Mouse (Mus musculus) kidney, adult 11 months (tissue): Measurements from ENCODE around the gene Olfr557.

Experiments used
- DNase-seq: peaks from one replicate; pipeline ENCODE4 v3.0.0; 2022

The Olfr557 gene

DNA sequence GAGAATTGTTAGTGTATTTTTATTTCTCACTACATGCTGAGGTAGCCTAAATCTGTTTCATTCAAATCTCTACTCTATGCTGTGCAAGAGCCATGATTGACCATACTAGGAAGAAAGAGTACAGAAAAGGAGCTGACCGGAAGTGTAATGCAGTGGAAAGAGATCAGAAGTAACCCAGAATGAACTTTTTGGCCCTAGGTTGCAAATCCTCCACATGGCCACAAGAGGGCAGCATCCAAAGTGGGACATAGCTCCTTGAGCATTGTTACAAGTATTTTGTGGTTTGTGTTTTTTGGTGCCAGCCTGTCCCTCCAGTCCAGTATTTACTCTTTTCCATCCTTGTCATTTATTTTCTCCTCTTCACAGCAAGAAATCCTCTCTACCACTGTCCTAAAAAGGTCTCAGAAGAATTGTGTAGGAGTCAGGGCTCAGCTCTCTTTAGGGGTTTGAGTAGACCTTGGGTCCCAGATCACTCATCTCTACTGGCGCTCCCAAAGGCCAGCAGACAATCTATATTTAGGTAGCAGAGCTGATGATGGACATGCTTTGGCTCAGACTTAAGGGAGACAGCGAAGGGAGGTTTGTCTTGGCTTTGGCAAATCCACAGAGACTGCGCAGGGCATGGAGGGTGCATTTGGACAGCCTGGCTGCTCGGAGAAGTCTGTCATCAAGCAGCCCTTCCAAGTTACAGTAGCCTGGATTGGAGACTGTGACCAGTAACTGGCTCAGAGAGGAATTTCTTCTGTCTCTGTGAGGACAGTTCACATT lies at the start of gene Olfr557:
Gene Olfr557 (plus strand): TSS at position 553 of the 768 bp plus-strand sequence.
- DNase-seq = no peak

DNA sequence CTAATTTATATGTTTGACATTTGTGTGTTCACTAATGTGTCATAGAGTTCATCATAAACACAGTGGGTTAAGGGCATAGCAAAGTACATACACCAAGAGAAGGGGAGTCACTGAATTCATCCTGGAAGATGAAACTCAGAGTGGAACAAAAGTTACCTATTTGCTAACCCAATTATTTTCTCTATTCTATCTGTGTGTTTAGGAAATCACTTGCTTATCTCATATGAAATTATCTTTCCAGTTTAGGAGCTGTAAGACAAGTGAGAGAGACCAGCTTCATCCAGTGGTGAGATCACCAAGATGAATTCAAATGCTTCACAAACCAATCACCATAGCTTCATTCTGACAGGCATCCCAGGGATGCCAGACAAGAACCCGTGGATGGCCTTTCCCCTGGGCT lies 37.2 kb upstream of the Olfr557 start, which contains the start of gene Olfr555:
Gene Olfr555 (plus strand): TSS at position 301 of the 400 bp plus-strand sequence.
- DNase-seq = no peak

DNA sequence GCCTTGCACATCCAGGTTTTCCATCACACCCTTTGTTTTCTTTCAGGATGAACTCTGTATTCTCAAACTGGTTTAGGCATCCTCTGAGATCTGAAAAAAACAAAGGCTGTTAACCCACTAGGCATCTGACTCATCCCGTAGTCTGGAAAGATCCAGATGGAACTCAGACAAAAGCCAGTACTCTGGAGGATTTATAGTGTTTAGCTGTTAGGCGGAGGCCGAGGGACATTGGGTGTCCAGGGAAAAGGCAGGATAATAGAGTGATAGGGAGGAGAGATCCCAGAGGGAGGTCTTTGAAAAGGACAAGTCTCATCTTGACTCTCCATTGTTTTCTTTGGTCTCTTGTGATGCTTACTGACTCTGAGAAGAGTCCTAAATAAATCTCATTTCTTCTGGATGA lies 31.1 kb upstream of the Olfr557 start, which contains the start of gene Olfr556:
Gene Olfr556 (plus strand): TSS at position 301 of the 400 bp plus-strand sequence.
- no peak for DNase-seq

DNA sequence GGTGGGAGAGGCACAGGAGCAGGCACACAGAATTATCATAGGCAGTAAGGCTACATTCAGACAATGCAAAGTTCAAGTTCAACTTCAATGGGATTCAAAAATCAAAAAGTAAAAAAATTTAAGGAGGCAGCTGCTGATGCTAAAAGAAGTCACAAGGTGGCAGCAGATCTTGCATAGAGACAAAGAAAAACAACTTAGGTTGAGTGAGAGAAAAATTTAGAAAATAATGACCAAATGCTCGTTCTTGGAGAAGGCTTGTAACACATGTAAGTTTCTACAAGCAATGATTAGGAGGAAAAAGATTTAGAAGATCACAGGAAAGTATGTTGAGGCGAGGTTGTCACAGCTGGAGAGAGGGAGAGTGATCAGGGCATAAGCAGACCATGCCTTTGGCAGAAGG lies 30.3 kb upstream of the Olfr557 start:
- no peak for DNase-seq

DNA sequence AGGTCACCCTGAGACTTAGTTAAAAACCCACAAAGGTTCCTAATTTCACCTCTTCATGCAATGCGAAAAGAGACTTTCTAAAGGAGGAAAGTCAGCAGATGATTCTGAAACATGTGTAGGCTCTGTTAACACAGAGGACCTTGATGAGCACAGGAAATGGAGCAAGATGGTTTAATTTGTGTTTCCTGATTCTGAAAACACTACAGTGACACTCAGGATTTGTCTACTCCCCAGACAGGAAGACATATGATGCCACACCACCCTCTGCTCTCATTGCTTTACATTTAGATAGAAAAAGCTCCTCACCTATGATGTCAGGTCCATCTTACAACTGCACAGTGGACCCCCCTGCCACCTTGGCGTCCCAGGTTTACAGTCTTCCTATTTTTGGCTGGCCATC lies 19.5 kb upstream of the Olfr557 start:
- no peak for DNase-seq

DNA sequence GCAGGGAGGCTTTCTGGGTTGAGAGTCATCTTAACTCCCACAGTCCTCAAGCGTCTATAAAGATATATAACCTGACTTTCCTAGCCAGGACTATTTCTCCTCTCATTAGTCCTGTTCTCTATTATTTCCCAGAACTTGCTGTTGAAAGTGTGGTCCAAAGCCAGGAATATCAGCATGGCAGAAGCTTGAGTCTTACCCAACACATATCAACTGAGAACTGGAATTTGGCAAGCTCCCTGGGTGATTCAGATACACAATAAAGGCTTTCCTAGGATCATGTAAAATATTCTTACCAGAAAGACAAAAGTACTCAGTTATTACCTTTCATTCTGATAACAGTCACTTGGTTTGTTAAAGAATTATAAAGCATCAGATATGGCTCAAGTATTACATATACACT lies 13.8 kb upstream of the Olfr557 start:
- no peak for DNase-seq

DNA sequence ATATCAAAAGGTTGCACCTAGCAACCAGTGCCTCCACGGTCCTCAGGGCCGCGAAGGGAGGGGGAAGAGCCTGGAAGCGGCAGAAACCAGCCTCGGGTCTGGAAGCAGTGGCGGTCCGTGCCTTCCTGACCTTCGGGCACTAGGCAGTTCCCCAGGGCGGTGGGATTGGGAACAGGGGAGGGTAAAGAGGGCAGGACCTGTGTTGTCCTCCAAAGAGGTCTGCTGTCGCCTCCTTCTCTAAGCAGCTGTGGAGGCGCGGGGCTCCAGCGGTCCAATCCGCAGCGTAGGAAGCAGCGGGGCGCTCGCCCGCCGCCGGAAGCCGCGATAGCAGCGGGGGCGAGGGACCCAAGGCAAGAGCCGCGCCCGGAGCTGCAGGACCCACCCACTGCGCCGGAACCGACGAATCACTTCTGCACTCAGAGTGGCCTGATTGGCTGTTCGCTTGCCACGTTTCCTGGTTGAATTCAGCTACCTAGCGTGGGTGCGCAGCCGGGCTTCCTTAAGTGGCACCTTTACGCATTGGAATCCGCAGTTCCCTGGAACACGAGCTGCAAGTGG lies 8.7 kb upstream of the Olfr557 start, which contains the start of gene Trim68:
Gene Trim68 (minus strand): TSS at position 384 of the 558 bp plus-strand sequence.
- peak; percentile 90 for DNase-seq

DNA sequence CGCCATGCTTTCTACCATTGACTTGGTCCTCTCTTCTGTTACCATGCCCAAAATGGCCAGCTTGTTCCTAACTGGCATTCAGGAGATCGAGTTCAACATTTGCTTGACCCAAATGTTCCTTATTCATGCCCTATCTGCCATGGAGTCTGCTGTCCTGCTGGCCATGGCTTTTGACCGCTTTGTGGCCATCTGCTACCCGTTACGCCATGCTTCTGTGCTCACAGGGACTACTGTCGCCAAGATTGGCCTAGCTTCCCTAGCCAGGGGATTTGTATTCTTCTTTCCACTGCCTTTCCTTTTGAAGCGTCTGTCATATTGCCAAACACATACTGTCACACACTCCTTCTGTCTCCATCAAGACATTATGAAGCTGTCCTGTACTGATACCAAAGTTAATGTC lies 2.8 kb downstream of the Olfr557 start:
- DNase-seq = no peak

DNA sequence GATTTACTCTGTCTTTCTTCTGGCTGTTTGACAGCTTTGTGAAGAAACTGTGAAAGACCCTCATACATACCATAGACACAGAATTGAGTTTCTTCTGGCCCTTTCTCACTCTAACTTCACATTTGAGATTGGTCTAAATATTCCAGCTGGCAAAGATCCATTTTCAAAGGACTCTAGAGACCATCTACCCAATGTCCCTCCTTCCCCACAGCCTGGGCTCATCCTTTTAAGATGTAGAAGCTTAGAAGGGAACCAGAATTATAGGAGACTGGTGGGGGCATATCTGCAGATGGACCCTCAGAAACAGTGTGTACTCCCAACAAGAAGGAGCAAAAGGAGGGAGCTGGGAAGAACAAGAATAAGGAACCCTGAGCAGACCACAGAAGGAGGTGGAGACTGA lies 6.2 kb downstream of the Olfr557 start, which contains the start of gene Olfr558:
Gene Olfr558 (plus strand): TSS at position 301 of the 400 bp plus-strand sequence.
- no peak for DNase-seq

DNA sequence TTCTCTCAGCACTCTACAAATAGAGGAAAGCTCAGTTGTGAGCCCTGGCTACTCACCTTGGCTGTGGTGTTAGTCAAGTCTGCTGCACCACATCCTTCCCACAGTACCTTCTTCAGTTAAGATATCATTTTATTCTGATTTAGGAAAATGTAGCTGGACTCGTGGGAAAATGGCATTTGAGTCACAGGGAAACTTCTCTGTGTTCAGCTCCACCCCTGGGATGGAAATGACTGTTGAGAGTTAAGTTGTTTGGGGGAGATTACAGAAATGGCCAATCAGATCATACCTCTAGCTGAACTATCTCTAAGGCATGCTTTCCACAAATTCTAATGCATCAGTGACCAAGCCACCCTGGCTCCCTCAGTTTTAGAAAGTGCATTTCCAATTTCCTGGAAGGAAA lies 23.3 kb downstream of the Olfr557 start, which contains the start of gene Olfr33:
Gene Olfr33 (minus strand): TSS at position 101 of the 400 bp plus-strand sequence.
- DNase-seq = no peak

DNA sequence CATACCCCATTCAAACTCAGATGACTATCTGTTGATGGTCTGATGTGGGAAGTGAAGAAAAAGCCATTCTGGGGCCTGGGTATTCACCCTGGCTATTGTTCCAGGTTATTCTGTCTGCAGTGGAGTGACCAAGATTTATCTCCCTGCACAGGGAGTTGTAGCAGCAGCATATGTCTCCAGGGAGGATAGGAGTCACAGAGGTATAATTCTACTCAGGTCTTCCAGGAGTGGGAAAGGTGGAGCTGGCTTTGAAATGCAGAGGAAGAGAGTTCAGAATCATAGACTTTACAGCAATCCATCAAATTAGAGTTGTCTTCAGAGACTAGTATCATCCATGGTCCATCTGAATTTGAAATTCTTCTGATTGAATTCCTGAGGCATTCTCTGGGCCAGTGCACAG lies 31.7 kb downstream of the Olfr557 start, which contains the start of gene Olfr559:
Gene Olfr559 (minus strand): TSS at position 101 of the 400 bp plus-strand sequence.
- no peak for DNase-seq

DNA sequence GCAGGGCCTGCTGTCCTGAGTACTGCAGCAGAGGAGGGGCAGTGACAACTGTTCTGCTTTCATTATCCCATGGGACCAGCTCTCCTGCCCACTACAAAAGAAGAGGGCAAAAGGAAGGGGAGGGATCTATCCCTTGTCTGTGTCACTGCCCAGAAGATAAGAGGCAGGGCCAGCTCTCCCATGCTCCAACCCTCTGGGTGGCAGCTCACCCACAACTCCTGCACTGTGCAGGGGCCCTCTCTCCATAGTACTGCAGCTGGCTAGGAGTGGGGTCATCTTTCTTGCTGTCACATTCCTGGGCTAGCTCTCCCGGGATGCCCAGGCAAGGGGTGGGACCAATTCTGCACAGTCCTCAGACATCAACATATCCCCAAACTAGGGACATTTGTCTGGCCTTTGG lies 38.1 kb downstream of the Olfr557 start:
- DNase-seq = no peak

DNA sequence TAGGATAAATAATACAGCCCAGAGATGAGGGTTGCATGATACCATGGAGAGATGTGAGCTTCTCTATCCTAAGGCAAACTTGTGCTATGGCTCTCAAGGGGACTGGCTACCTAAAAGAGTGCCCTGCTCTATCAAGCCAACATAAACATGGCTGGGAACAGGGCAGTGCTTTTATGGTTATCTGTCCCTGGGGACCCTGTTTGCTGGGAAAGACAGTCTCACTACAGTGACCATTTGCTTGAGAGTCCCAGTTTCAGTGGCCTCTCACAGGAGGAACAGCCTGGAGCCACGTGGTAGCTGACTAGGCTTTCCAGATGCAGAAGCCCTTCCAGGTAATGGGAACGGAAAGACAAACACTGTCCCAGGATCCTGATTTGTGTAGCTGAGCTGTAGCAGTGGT lies 42.0 kb downstream of the Olfr557 start:
- DNase-seq = no peak
